Mouse (Mus musculus): ENCODE data around the gene Slc22a8. TPM values are rescaled to one million over a fixed set of nuclear protein-coding genes. Genes with fewer than 3 reads are reported as not detected.

Slc22a8 gene
- total RNA-seq, 2 experiments from 2014 or later: 0.07 TPM; not detected in 1

DNA sequence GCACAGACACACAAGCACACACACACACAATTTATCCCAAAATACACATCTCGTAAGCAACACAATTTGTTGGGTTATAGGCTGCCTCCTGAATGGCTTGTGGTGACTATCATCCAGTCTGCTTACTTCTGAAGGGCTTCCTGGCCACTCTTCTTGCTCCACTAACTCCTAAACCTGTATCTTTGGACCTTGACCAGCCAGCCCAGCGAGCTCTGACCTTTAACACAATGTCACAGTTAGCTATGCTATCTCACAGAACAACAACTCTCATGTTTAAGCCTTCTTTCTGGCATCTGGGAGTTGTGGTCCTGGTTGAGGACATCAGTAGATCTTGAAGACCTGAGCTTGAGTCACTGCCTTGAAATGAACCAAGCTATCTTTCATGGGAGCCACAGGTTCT is 8.2 kb downstream of the Slc22a8 start:
- no peak for DNase-seq

DNA sequence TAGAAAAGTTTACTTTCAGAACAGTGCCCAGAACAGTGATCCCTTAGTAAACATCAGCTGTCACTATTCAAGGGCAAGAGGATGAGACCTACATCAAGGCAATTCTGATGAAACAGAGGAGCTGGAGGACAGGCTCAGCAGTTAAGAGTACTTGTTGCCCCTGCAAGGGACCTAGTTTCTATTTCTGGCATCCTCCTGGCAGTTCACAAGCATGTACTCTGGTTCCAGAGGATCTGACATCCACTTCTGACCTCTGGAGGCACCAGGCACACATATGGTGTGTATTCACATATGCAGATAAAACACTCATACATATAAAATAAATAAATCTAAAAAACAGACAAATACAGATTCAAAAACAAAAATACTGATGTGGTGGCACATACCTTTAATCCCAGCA is 10.9 kb downstream of the Slc22a8 start:
- no peak for DNase-seq

DNA sequence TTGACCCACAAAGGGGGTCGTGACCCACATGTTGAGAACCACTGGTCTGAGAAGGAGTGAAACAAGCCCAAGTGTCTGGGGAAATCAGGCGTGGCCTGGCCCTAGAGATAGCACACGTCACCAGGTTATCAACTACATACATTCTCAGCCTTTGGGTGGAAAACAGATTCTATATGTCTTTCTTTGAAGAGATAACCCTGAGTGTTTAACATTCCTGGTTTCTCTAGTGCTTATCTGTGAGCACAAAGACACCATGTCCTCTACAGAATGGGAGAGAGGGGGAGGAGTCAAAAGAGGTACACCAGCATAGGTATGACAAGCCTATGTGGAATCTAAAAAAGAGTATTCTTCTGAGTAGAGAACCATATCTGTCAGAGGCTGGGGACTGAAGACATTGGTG is 11.9 kb downstream of the Slc22a8 start:
- no peak for DNase-seq

DNA sequence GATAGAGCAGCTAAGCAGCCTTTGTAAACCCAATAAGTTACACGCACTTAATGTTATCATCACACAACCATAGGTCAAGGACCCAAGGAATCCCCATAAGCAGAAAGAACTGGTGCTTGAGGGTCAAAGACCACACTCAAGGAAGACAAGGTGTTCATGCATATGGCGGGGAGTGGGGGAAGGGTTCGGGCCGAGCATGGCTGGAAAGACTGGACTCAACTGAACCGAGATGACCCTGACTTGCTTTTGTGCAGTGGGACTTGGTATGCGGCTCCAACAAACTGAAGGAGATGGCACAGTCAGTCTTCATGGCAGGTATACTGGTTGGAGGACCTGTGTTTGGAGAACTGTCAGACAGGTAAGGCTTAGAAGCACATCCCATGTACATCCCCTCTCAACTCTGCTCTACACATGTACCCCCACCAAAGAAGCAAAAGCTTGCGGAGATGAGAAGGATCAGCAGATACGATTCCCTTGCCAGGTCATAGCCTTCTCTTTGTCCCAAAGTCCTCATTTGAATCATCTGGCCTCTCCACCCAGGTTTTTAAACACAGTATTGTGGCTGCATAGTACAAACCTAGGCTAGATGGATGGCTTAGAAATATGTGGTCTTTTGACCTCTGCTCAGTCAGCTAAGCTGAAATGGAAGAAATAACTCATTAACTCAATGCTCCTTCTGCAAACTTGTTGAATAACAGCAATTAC is 13.6 kb downstream of the Slc22a8 start:
- DNase-seq: no peak

DNA sequence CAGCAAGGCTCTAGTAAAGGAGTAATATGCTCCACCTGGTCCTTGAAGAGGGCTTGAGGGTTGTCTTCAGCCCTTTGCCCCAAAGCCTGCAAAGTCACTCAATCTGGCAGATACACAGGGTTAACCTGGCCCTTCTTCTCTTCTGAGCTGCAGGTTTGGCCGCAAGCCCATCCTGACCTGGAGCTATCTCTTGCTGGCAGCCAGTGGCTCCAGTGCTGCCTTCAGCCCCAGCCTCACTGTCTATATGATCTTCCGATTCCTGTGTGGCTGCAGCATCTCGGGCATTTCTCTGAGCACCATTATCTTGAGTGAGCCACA is 14.1 kb downstream of the Slc22a8 start:
- DNase-seq: no peak

DNA sequence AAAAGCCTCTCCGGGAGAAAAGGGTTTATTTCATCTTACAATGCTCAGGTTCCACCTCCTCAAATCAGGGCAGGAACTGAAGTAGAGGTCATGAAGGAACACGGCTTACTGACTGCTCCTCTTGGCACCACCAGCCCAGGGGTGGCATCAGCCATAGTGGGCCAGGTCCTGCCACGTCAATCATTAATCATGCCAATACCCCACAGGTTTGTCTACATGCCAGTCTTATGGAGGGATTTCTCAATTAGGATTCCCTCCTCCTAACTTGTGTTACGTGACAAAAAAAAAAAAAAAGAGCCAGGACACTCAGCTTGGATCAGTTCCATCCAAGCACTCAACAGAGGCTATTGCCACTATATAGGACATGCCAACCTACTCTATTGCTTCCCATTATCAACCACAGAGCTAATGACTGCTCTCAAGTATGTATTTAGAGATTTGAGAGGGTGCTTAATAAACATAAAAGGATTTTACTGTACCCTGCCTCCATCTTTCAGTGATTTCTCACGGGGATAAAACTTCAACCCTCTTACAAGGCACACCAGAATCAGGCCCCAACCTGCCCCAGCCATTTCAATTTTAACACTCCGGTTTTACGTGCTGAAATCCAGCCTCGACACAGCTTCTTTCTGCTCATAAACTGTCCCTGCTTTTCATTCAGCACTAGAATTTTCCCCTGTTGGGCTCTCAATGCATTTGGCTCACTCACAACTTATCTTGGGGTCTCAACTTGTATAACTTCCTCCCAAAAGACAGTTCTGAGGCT is 20.5 kb downstream of the Slc22a8 start:
- no peak for DNase-seq

DNA sequence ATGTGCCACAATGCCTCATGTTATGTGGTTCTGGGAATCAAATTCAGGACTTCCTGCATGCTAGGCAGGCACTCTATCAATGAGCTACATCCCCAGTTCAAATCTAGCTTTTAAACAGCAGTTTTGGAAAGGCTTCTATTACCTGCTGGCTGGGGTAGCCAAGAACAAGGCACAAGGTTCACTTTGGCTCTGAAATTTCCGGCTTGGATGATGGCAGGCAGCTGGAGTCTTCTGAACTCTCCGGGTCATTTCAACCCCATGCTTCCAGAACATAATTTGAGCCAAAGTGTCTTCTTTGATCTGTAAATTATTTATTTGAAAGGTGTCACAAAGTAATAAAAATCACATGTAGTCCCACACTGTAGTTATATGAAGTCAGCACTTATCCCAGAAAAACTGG is 22.1 kb downstream of the Slc22a8 start:
- DNase-seq: no peak

DNA sequence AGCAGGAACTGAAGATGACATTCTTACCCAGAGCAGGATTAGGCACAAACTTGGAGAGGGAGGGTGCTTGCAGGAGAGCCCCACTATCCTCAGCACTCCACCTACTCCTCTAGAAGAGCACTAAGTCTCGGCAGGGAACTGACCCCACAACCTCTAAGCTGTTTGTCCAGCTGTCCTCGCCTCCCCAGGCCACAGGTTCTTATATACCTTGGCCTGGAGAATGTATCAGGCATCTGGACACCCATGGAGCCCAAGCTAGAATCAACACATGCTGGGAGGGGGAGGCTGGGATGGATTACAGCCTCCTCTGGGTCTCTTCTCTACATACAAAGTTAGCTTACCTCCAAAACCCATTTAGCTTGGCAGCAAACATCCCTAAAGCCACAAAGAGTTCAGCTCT is 23.3 kb downstream of the Slc22a8 start:
- no peak for DNase-seq

DNA sequence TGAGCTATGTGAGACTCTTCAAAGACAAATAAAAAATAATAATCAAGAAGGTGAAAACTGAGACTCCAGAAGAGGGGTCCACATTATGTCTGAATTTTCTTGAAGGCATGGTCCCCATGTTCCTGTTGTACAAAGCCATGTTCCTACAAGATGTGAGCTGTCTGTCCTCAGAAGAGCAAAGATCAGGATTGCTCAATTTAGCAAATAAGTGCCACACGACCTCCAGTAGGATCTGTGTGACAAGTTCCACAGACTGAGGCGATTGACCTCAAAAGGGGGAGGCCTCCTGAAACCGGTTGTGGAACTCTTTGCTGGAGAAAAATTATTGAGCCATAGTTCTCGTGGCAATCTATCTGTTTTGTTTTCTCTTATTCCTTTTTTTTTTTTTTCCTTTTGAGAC is 25.3 kb downstream of the Slc22a8 start:
- no peak for DNase-seq

DNA sequence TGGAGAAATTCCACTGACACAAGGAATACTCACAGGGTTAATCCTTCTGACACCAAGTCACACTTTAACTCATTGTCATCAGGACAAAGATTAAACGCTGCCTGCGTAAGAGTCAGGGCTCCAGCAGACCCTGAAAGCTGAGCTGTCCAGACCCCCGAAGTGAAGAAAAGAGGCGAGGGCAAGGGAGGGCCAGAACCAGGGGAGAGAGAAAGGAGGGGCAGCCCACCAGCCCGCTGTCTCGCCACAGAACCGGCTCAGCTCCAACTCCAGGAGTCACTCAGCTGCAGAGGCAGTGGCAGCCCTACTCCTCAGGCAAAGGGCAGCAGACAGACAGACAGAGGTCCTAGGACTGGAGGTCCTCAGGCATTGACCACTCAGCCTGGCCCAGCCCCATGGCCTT is 26.9 kb downstream of the Slc22a8 start, which contains the start of gene Slc22a6:
Gene Slc22a6 (plus strand): TSS at position 136 of the 400 bp plus-strand sequence.
- DNase-seq: no peak

DNA sequence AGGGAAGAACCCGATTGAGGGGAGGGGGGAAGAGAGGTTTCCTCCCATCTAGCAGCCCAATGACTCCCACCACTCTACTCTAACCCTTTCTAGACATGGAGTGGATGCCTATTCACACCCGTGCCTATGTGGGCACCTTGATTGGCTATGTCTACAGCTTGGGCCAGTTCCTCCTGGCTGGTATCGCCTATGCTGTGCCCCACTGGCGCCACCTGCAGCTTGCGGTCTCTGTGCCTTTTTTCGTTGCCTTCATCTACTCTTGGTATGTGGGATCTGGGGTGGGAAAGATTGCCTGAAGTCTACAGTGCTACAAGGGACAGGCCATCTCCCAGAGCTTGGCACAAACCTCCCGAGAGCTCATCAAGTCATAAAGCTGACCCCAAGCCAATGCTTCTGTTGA is 30.0 kb downstream of the Slc22a8 start:
- DNase-seq: no peak

DNA sequence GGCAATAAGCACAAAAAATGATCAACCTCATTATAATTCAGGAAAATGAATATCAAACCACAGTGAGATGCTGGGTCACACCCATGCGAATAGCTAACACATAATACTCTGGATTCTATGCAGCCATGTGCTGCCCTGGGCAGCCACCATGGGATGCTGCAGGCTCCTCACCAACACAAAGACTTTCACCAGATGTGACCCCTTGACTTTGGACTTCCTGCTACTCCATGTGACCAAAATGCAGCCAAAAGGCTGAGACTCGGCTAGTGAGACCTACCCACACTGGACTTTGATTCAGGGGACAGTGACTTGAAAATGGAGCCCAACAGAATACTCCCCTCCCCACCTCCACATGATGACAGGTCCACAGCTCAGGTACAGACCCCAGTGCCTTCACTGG is 39.2 kb downstream of the Slc22a8 start:
- no peak for DNase-seq

DNA sequence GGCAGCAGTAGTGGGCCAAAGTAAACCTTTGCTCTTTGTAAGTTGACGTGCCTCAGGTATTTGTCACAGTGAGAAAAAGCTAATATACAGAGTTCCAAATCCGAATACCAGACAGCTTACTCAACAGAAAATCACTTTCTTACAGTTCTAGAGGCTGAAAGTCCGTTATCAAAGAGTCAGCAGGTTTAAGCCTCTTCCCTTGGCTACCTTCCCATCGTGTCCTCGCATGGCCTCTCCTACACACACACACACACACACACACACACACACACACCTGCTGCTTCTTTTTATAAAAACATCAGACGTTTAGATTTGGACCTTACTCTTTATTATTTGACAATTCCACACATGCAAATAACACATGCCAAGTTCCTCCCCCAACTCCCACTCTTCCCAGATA is 39.8 kb downstream of the Slc22a8 start:
- DNase-seq: no peak

DNA sequence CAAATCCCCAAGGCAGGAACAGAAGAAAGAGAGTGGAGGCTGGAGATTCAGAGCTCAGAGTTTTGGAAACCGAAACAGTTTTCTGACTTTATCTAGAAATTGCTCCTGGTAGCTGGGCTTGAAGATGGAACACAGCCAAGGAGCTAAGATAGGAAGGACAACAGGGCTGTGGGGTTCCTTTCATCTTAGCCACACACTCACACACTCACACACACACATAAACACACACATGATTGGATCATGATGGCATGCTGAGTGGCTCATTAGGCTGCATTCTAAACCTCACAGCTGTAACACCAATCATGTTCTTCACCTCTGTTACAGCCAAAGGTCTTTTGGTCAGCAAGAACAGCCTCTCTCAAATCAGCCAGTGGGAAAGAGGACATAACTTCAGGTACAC is 41.0 kb downstream of the Slc22a8 start:
- no peak for DNase-seq

DNA sequence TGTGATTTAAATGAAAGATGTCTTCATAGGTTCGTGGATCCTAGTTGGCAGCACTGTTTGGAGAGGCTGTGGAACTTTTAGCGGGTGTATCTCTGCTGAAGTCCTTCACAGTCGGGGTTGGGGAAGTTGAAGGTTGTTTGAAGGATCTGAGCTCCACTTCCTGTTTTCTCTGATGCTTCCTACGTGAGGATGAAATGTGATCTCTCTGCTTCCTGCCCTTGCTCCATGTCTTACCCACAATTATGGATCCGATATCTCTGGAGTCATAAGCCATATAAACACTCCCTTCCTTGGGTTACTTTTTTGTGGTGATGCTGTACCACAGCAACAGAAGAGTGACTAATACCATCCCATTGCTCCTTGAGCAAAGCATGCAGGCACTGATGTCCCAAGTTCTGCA is 51.0 kb downstream of the Slc22a8 start:
- no peak for DNase-seq

DNA sequence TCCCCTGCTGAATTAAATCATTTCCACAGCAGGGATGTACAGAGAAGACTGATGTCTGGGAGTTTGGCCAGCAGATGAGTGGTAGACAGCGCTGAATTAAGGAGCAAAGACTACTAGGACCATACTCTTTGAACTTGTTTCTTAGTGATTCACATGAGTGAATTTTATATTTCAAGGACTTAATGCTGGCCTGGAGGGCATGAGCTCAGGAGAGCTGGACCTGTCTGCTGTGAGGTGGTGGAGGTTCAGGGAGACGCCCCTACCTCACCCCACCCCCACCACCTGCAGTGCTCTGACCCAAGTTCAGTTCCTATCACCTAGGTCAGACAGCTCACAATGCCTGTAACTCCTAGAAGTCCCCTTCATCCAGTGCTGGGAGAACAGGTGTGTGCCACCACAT is 55.3 kb downstream of the Slc22a8 start:
- DNase-seq: no peak

DNA sequence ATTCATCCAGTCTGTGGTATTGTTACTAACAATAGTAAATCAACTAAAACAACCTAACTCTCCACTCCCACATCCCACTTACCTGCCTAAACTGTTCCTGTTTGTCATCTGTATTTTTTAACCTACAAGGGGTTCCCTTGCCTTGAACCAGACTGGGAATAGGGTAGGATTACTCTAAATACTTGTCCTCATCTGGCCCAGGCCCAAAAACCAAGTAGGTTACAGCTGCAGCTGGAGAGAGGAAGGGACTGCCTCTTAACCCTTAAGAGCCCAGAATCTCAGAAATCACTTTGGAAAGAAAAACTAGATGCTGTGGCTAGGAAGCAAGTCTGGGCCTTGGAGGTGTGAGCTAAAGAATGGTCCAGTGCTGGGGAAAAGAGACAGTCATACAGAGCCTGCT is 64.8 kb downstream of the Slc22a8 start:
- DNase-seq: no peak

DNA sequence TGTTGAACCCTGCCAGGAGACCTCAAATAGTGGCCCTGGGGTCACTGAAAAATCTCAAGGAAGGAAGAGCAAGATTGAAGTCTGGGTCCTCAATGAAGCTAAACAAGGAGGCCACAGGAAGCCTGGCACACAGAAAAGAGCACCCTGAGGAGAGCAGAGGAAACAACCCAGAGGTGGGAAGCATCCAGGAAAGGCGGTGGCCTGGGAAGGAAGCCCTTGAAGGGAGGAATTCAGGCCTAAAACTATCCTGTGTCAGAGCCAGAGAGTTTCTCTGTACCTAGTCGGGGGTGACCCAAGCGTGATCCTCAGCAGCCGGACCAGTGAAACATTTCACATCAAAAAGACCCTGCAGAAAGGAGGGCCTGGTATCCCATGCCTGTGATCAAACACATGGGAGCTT is 65.3 kb downstream of the Slc22a8 start:
- DNase-seq: no peak

Other genes with a start within 250 kb of the Slc22a8 start
- not detected for gene Slc22a30, start 186.1 kb upstream of the Slc22a8 start, total RNA-seq (2021)
- not detected for gene Slc22a6, start 26.8 kb downstream of the Slc22a8 start, total RNA-seq (2021)
- under 1 TPM; 0.11 to 0.16 TPM for gene Chrm1, start 72.5 kb downstream of the Slc22a8 start, total RNA-seq (2021)
- gene Slc3a2, start 132.1 kb downstream of the Slc22a8 start, total RNA-seq (2021): 10 to 100 TPM; 29.4 to 36.7 TPM
- 10 to 100 TPM; 26.5 to 27.4 TPM for gene Wdr74, start 144.6 kb downstream of the Slc22a8 start, total RNA-seq (2021)
- gene 1700092M07Rik, start 149.5 kb downstream of the Slc22a8 start, total RNA-seq (2021): under 1 TPM in 1 of 2 experiments, not detected in 1; 0.65 TPM
- 10 to 100 TPM; 35.6 to 46.3 TPM for gene Stx5a, start 150.2 kb downstream of the Slc22a8 start, total RNA-seq (2021)
- gene Nxf1, start 165.8 kb downstream of the Slc22a8 start, total RNA-seq (2021): 10 to 100 TPM; 40.8 to 61.8 TPM
- gene Tmem223, start 179.7 kb downstream of the Slc22a8 start, total RNA-seq (2021): 10 to 100 TPM; 81.9 to 82.5 TPM
- gene Tmem179b, start 183.2 kb downstream of the Slc22a8 start, total RNA-seq (2021): 10 to 100 TPM; 13.6 to 14.1 TPM
- 10 to 100 TPM in 1 of 2 experiments, 1 to 10 TPM in 1; 8.5 to 12.0 TPM for gene Taf6l, start 195.2 kb downstream of the Slc22a8 start, total RNA-seq (2021)
- gene Polr2g, start 207.3 kb downstream of the Slc22a8 start, total RNA-seq (2021): 10 to 100 TPM; 40.9 to 45.1 TPM
- gene Zbtb3, start 211.3 kb downstream of the Slc22a8 start, total RNA-seq (2021): 1 to 10 TPM; 1.0 to 1.4 TPM
- gene Ttc9c, start 228.1 kb downstream of the Slc22a8 start, total RNA-seq (2021): 10 to 100 TPM; 11.8 to 15.7 TPM
- gene Hnrnpul2, start 228.8 kb downstream of the Slc22a8 start, total RNA-seq (2021): 10 to 100 TPM; 42.2 to 47.8 TPM
- gene AC129217.1, start 238.5 kb downstream of the Slc22a8 start, total RNA-seq (2021): not detected
- 10 to 100 TPM; 16.8 to 19.5 TPM for gene Bscl2, start 246.2 kb downstream of the Slc22a8 start, total RNA-seq (2021)
- under 1 TPM; 0.66 to 0.77 TPM for gene Gng3, start 247.9 kb downstream of the Slc22a8 start, total RNA-seq (2021)